Mouse (Mus musculus) CD4-positive helper T cell, adult 2 months (primary cell): Measurements from ENCODE around the gene Arid3c.
A peak's percentile ranks its signal among the peaks of the same experiment; 100 is the strongest.
"Not testable (repeated sequence)": the region's sequence is repeated elsewhere in the genome, so short reads cannot be mapped to it uniquely, and the experiment has no call there.

Experiments used
- DNase-seq: peaks from one replicate; pipeline ENCODE4 v3.0.0-alpha.2; 2012; ENCODE audit warnings: low read depth, missing footprints, low spot score

Arid3c gene

DNA sequence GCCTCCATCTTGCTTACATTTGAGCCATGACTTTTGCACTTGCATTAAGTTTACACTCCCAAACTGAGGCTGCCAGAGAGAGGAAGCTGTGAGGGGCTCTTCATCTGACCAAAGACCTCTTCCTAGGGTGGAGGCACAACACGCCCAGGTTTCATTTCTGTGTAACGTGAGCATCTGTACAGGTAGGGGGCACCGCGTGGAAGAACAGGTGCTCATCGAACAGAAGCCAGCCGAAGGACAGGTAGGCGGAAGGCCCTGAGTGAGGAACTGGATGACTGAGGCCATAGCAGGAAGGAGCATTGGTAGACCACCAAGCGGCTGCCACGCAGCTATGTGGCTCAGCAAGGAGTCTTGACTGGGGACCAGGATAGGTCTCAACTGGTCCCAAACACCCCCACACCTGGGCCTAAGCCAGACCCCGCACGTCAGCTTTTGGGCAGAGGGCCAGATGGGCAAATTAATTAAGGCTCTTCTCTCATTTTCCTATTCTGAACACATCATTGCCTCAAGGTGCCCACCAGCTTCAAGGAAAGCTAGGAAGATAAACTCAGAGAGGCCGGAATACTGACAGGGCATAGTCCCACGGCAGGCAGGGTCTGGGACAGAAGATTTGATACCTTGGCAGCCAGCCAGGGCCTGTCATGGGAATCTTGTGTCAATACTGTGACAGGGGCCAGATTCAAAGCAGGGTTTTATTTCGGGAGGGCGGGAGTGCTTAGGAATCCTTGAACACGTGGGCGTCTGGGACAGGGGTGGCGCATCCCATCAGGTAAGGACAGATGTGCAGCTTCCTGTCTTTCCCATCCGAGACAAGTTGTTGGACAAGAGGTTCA, 24.8 kb downstream of the Arid3c start:
- no peak for DNase-seq

DNA sequence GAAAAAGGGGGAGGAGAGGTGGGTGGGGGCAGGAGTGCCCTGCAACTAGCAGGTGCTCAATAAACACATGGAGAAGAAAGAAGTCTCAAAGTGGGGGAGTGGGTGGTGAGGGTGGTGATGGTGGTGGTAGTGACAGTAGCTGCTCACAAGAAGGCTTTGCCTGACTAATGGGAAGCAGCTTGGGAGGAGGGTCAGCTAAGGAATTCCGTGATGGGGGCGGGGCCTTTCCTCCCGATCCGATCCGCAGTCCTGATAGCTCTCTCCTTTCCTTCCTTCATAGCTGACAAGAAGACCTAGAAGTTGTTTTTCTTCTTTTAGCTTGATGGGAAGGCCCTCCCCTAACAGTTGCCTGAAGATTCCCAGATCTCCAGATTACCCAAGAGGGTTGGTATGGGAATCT, 26.3 kb downstream of the Arid3c start:
- no peak for DNase-seq

DNA sequence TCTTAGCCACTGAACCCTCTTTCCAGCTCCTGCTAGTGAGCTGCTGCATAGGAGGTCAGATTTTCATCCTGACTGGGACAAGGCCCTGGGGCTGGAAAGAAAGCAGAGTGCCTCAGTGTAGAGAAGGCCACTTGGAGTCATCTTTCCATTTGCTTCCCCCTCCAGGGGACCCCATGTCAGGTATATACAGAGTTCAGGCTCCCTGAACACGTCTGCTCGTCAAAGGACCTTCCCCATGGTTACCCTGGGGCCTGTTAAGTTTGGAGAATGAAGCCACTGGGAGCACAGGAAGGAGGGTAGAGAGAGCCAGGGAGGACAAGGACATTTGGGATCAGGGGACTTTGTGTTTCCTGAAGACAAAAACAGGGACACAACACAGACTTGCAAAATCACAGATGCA, 28.7 kb downstream of the Arid3c start:
- not testable (repeated sequence) for DNase-seq

DNA sequence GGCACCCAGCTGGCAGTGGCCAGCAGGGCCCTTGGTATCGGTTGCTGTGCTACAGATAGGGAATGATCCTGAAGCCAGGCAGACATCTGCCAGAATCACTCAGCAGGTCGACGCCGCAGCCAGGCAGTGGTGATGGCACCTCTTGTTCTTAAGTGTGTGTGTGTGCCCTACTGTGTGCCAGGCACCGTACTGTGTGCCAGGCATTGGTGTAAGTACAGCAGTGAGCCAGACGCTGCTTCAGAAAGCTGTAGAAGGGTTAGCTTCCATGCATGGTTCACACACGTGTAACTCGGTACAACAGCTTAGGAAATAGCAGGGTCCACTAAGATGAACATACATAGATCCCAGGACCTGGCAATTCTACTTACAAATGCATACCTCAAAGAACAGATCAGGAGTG, 30.7 kb downstream of the Arid3c start:
- DNase-seq, result not testable (repeated sequence)

DNA sequence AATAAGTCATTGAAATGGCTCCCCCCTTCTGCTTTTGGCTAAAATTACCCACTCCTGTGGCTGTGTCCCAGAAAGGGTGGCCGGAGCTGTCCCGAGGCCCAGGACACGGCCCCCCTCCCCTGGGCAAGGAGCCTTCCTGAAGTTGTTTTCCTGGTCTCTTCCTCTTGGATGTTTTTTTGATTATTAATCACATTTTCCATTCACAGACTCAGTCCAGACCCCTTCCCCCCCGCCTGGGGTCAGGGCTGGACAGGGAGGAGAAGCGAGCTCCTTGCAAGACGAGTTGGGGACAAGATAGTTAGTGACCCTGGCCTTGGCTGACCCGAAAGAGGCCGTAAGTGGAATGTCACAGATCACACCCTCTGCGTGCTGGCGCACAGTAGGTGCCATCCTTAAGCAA, 31.2 kb downstream of the Arid3c start, which contains the start of gene Il11ra1:
TSS of gene Il11ra1 (plus strand) at position 207 of the 400 bp plus-strand sequence.
- not testable (repeated sequence) for DNase-seq

DNA sequence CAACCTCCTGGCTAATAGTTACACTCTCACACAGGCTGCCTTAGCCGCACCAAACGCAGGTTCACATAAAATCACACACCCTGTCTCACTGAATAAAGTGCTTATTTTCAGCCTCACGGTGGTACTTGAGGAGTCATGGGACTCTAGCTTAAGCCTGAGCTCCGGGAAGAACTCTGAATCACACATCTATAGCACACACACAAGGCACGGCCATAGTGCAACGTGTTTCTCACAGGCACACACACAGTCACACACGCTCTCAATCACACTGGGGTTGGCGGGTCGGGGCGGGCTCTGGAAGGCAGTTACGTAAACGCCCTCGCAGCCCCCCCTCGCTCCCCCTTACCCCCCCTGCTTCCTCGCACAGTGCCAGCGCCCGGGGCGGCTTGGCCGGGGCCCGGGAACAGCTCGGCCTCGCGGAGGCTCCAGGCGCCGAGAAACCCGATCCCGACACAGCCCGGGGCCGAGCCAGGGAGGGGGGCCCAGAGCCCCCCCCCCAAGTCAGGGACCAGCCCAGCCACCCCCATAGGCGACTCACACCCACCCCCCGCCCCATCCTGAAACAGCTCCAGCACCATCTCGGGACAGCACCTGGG, 32.4 kb downstream of the Arid3c start:
- DNase-seq, result not testable (repeated sequence)

DNA sequence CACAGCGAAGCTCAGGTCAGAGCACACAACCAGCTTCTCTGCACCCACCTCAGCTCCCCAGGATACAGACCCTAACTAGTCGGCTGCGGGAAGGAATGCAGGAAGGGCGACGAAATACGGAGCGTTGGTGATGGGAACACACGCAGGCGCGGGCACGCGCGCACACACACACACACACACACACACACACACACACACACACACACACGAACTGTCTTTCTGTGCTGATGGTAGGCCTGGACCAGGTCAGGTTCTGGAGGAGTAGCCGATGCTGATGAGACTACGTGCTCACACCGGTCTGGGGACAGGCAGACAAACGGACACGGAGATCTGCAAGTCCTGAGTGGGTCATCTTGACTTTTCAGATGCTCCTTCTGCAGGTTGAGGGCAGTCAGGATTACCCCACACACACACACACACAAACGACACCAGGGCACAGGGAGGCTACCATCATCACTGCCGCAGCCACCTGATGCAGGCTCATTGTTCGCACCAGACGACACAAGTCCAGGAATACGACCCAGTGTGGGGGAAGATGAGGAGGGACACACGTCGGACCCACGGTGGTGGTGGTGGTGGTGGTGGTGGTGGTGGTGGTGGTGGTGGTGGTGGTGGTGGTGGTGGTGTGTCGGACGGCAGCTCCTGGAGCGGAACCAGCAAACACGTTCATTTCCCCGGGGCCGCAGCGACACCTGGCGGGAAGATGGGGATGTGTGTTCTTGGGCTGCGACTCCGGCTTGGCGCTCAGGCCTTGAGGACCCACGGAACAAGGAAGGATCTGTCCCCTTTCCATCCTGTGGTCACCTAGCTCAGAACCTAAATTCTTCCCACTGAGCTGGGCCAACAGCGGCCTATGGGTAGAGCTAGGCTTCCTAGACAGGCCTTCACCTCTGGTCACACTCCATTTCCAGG, 33.8 kb downstream of the Arid3c start, which contains the start of gene Cntfr:
TSS of gene Cntfr (minus strand) at position 160 of the 912 bp plus-strand sequence.
- peak; percentile 54 for DNase-seq

DNA sequence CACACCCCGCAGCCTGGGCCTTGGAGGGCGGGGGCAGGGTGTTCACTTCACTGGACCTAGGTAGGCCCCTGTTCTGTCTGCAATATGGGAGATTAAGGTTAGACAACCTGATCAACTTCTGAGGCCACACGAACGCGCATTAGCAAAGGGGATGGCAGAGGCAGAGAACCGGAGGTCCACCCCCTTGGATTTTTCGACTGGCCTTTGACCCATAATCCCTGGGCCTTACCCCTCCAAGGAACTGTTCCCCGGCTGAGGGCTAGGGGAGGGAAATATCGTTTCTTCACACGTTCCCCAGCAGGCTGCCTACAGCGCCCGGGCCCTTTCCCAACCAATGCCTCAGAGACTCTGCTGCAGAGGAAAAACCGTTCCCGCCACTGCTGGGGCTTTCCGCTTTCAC, 34.5 kb downstream of the Arid3c start:
- not testable (repeated sequence) for DNase-seq

DNA sequence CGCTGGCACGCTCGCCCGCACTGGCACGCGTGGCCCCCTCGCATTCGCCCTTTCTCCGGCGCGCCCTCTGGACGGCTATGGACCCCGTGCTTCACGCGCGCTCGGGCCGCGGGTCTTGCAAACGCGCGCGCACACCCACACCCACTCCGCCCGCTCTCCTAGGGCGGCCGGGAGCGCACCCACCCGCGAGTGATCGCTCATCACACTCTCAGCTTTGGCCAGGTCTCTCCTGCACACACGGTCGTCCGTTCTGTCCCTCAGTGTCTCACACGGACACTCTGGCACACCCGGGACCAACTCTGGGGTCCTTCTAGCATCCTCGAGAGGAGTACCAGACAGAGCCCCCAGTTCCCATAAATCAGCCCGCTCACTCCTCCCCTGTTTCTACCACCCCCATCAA, 35.1 kb downstream of the Arid3c start:
- not testable (repeated sequence) for DNase-seq

DNA sequence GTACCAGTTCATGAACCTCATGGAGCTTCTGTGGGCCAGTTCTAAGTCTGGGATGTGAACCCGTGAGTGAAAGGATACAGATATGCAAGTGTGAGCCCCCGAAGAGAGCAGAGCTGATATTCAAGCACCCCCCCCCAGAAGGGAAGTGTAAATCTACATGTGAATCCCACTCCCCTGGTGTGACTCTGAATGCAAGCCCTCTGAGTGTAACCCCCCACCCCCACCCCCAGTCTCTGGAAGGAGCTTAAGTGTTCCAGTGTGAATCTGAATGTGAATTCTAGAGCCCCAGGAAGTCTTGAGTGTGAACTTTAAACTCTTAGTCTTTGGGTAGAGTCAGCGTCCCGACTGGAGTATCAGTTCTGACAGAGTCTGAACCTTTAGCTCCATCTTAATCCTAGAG, 37.4 kb downstream of the Arid3c start:
- not testable (repeated sequence) for DNase-seq

DNA sequence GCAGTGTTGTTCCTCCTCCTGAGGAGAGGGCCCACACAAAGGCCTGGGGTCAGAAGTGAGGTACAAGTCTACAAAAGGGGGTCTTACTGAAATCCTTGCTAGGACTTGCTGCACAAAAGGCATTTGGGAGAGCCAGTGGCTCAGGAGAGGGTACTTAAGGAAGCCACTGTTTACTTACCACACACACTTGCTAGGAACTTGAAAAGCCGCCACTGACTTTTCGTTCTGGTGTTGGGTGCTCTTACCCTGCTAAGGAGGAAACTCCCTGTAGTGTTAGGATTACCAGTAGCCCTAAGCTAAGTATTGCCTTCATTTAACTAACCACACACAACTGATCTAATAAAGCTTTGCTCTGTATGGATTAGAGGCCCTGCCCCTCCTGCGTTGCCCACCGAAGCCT, 40.9 kb downstream of the Arid3c start:
- not testable (repeated sequence) for DNase-seq

DNA sequence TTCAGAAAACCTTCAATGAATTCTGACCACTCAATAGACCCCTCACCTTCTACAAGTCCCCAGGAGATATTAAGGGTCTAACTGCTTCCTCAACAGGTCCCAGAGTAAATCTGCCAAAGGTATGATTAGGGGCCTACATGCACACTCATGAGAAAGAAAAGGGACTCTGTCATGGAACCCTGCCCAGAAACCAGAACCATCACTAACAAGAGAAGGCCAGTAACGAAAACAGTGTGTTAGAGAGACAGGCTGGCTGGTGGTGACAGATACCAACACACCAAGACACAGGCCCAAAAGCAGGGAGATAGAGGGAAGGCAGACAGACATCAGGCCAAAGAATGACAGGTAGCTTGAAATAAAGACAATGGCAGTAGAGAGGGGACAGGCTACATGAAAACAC, 42.4 kb downstream of the Arid3c start:
- not testable (repeated sequence) for DNase-seq

DNA sequence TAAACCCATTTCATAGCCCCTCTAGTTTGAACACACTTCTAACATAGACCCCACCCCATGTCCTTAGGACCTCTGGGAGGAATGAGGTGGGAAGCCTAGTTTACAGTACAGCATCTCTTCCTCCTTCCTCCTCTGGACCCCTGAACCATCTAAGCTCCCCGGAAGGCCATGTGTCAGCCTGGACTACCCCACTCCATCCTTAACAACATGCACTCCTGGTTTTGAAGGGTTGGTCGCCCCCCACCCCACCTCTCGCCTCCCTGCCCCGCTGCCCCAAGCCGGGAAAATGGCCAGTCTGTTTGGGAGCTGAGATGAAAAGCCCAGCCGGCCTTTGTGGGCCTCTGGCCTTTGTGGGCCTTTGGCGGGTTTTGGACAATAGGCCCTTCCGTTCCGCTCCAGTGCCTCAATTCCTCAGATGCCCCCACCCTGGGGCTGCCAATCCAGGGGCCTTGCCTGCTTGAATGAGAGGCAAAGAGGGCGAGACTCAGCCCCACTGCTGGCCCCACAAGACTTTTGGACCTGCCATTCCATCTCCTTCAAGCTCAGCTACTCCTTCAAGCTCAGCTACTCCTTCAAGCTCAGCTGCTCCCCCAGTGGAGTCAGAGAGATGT, 45.0 kb downstream of the Arid3c start:
- not testable (repeated sequence) for DNase-seq

DNA sequence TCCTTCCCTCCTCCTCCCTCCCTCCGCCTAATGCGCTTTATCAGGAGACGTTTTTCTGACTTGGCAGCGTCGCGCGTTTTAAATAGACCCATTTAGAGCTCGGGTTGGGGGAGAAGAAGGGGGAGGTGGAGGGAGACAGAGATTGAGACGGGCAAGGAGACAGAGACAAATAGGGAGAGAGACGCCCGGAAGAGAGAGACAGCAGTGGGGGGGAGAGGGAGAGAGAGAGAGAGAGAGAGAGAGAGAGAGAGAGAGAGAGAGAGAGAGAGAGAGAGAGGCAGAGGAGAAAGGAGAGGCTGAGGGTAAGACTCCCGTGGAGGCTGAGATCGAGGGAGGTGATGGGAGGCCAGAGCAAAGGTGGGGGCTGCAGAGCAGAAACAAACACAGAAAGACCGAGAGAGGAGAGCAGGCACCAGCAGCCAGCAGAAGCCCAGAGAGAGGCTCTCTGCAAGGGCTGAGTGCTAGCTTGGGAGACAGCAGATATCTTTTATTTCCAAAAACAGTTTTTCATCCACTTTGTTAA, 46.0 kb downstream of the Arid3c start:
- DNase-seq, result not testable (repeated sequence)

DNA sequence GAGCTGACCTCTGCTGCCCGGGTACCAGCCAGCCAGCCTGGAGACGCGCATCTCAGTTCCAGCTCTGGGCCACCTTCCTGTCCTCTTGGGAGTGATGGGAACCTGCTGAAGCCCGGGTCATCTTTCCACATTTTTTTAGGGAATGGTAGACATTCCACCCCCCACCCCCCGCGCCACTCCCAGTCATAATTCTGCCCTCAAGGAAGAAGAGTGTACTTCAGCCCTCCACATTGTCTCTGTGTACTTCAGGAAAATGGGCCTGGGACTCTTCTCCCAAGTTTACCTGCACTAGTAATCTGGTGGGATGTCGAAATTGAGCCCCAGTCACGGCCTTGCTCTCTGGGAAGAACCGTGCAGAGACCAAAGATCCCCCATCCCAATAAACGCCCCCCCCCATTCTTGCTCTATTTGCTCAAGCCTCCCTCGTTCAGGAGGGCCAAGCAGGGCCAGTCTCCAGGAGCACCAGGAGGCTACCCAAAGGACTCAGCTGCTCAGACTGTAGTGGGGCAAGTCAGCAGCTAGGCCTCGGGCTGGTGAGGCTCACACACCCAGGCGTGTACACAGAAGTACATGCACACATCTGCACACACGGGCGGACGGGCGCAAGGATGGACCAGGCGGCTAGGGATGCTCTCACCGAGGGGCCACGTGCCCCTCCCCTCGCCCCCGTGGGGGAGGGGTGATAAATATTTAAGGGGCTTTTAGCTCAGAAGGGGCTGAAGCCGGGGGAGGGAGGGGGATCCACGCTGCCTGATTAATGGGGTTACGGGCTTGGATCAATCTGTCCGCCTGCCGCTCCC, 46.6 kb downstream of the Arid3c start:
- not testable (repeated sequence) for DNase-seq

DNA sequence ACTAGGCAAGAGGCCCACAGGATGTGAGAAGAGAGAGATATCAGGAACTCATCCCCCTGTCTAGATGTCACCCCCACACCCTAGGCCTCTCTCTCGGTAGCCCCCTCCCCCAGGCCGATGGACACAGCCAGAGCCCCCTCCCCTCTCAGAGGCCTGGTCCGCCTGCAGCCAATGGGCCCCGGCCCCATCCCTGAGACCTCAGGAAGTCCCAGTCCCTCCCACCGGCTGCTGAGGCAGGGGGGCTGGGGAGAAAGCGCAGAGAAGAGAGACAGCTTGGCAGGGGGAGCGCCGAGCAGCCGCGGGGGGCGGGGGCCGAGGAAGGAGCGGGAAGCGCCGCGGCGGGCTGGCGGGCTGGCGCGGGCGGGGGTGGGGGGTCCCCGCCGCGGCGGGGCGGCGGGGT, 47.6 kb downstream of the Arid3c start:
- not testable (repeated sequence) for DNase-seq

DNA sequence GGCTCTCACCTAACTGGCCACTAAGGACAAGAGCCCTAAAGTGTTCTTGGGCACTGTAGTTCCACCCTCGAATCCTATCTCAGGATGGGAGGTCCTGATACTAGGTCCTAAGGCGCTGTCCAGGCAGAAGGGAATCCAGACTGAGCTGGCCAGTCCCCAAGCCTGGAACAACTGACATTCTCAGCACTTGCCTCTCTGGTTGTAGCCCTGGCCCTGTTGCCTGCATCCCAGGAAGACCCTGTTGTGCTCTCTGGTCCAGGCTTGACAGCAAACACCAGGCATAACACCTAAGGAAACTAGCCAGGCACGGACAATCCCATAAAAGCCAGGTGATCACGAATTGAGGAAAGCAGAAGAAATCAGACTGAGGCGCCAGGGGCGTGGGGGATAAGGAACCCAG, 48.2 kb downstream of the Arid3c start:
- no peak for DNase-seq

DNA sequence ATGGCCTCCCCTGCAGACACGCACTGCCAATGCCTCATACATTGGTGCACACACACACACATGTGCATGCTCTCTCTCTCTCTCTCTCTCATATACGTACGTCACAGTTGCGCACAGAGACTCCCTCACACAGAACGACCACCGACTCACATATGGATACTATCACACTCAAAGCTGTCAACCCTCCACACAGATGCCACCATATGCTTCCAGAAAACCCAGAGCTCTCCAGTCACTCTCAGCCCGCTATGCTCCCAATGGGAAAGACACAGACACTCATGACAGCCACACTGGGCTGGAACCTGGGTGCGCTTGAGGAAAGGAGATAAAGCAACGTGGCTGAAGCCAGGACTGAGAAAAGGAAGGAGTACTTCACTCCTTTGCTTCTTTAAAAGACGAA, 49.0 kb downstream of the Arid3c start:
- no peak for DNase-seq

DNA sequence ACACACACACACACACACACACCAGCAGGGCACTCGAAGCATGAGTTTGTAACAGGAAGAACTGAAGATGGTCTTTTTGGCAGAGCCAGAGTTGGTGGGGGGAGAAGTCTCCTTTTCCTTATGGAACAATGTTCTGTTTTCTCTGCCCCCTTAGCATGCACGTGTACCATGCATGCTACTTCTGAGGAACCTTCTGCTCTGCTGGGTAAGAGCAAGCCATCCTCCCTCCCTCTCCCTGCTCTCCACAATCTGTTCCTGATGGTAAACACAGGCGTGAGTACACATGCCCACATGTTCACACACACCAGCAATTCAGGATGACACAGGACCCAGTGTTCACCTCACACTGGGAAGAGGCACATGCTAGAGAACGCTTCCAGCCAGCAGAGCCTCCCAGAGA, 49.8 kb downstream of the Arid3c start:
- DNase-seq, result no peak

DNA sequence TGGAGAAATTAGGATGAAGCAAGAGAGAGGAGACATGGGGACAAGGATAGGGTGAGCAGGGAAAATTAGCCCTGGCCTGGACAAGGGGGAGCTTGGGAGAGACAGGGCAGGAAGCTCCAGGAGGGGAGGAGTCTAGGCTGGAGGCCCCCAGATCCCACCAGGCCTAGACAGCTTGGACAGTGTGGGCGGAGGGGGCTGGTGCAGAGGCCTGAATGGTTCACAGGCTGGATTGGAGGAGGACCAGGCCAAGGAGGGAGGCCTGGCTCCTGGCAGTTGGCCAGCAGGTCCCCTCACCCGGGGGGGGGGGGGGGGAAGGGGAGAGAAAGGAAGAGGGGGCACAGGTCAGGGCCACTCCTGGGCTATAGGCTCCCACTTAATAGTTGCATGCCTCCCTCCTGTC, 51.7 kb downstream of the Arid3c start:
- no peak for DNase-seq
